Mouse (Mus musculus) heart, embryonic 14.5 days (tissue): ENCODE results near the gene Skida1. TPM values are rescaled to one million over a fixed set of nuclear protein-coding genes. Genes with fewer than 3 reads are reported as not detected.
"Not testable (repeated sequence)": the region's sequence is repeated elsewhere in the genome, so short reads cannot be mapped to it uniquely, and the experiment has no call there.

Source experiments
- ATAC-seq: fragments of 200-750 bp; cut with Nextera tagmentation; 2 replicates; pipeline ENCODE4 v1.8.0; 2017; ENCODE audit warnings: low read depth, moderate TSS enrichment; ENCODE audit not compliant: insufficient number of reproducible peaks, insufficient read depth, low FRiP score
- H3K27ac ChIP-seq, 2 experiments: fragments of 200-500 bp in 1 of 2; fragments of 300-500 bp in 1 of 2; sonication (generic) in 1 of 2; replicated peaks in 1 of 2; 2 replicates each; pipeline ENCODE4 v1.5.1; 2012 to 2014; ENCODE audit warnings: low read depth in 2 of 2, low read length in 2 of 2, control low read depth in 1 of 2, mild to moderate bottlenecking in 1 of 2, mixed read lengths in 1 of 2; ENCODE audit not compliant: control insufficient read depth in 1 of 2, insufficient read depth in 1 of 2
- H3K27me3 ChIP-seq: fragments of 300-500 bp; sonication (generic); 2 replicates; pipeline ENCODE4 v1.6.1; 2014; ENCODE audit warnings: mild to moderate bottlenecking, low read length, control low read depth; ENCODE audit not compliant: control insufficient read depth, insufficient read depth
- H3K36me3 ChIP-seq: fragments of 300-500 bp; sonication (generic); 2 replicates; pipeline ENCODE4 v1.6.1; 2014; ENCODE audit warnings: mild to moderate bottlenecking, control low read depth, low read length, mixed read lengths; ENCODE audit not compliant: control insufficient read depth, insufficient read depth
- H3K4me1 ChIP-seq, 2 experiments: fragments of 200-500 bp in 1 of 2; fragments of 300-500 bp in 1 of 2; sonication (generic) in 1 of 2; 2 replicates each; pipeline ENCODE4 v1.6.1; 2012 to 2014; ENCODE audit warnings: low read length in 2 of 2, control low read depth in 1 of 2, mixed read lengths in 1 of 2; ENCODE audit not compliant: control insufficient read depth in 2 of 2, insufficient read depth in 2 of 2
- H3K4me2 ChIP-seq: fragments of 300-500 bp; sonication (generic); 2 replicates; pipeline ENCODE4 v1.6.1; 2014; ENCODE audit warnings: mild to moderate bottlenecking, low read length
- H3K4me3 ChIP-seq, 2 experiments: fragments of 200-500 bp in 1 of 2; fragments of 300-500 bp in 1 of 2; sonication (generic) in 1 of 2; 2 replicates each; pipeline ENCODE4 v1.5.1; 2012 to 2014; ENCODE audit warnings: low read length in 2 of 2, mild to moderate bottlenecking in 2 of 2, control low read depth in 1 of 2, low read depth in 1 of 2, moderate library complexity in 1 of 2; ENCODE audit not compliant: control insufficient read depth in 1 of 2, insufficient read depth in 1 of 2
- H3K9ac ChIP-seq: fragments of 300-500 bp; sonication (generic); 2 replicates; pipeline ENCODE4 v1.6.1; 2014; ENCODE audit warnings: mild to moderate bottlenecking, low read length
- H3K9me3 ChIP-seq: fragments of 300-500 bp; sonication (generic); 2 replicates; pipeline ENCODE4 v1.6.1; 2016; ENCODE audit warnings: low read length, control low read depth; ENCODE audit not compliant: control insufficient read depth
- WGBS: fragments of 180-500 bp; shearing (Covaris S2); extraction: QIAGEN DNeasy Blood & Tissue Kit; methylation state at CpG from one replicate; pipeline ENCODE4 v1.1.7; 2014; 5-methylcytosine and 5-hydroxymethylcytosine counted together
- polyA plus RNA-seq: library from polyadenylated mRNA; unstranded; fragments of >200 nt; fragmentation: Nextera tagmentation; extraction: Ambion mirVana; gene quantifications from 2 replicates; pipeline ENCODE4 v1.2.1, GENCODE M21; 2014

Gene Skida1
- polyA plus RNA-seq, result 4.7 and 6.4 TPM in 2 replicates

GRCm38 (mm10) chr2:18048453-18049075 is at the start of gene Skida1:
Skida1 (minus strand) TSS chr2:18049051.
- Histone ChIP-seq H3K4me3 (peak within 1 kb of the TSS; percentile 80 to 89), H3K4me2 (peak within 1 kb of the TSS; percentile 94), H3K9ac (peak within 1 kb of the TSS; percentile 99), H3K4me1 (peaks cover 7 to 15% of the 10 kb centered on the region in 2 experiments; a peak in 3 of 4 replicates), H3K9me3 (no peaks in the 10 kb centered on the region), H3K27ac (peak within 1 kb of the TSS; percentile 97 to 99), H3K27me3 (no peaks in the 10 kb centered on the region), H3K36me3 (no peaks in the 10 kb centered on the region)
- 1% methylated on average over 17 of the region's 17 CpGs for WGBS
- ATAC-seq, result no peak

- H3K36me3 ChIP-seq, result peaks cover 70% of the 10 kb centered on the region
- no peak overlapping the region for H3K27ac ChIP-seq
- ATAC-seq, result no peak
- H3K4me3 ChIP-seq, result no peak overlapping the region
- no peaks in the 10 kb centered on the region for H3K27me3 ChIP-seq
- no peak overlapping the region for H3K4me2 ChIP-seq
- no peak overlapping the region for H3K9ac ChIP-seq
- H3K9me3 ChIP-seq, result peaks cover 6% of the 10 kb centered on the region; the same call in 1 of the 2 replicates
- peaks cover 0 to 8% of the 10 kb centered on the region in 2 experiments; a peak in 1 of 4 replicates for H3K4me1 ChIP-seq
- WGBS, result 78% methylated on average over 2 of the region's 2 CpGs
Observed at GRCm38 (mm10) chr2:18095804-18096203, 47.0 kb upstream of the Skida1 start.

- H3K4me1 ChIP-seq, result peaks cover 0 to 8% of the 10 kb centered on the region in 2 experiments; a peak in 1 of 4 replicates
- no peak overlapping the region for H3K4me3 ChIP-seq
- no peaks in the 10 kb centered on the region for H3K9me3 ChIP-seq
- H3K27me3 ChIP-seq, result no peaks in the 10 kb centered on the region
- H3K9ac ChIP-seq, result no peak overlapping the region
- H3K27ac ChIP-seq, result peak overlapping the region; percentile 33 to 53; a peak in 2 of 4 replicates
- H3K36me3 ChIP-seq, result peaks cover 72% of the 10 kb centered on the region
- no peak for ATAC-seq
- H3K4me2 ChIP-seq, result no peak overlapping the region
Observed at GRCm38 (mm10) chr2:18094319-18094718, 45.5 kb upstream of the Skida1 start.

DNA sequence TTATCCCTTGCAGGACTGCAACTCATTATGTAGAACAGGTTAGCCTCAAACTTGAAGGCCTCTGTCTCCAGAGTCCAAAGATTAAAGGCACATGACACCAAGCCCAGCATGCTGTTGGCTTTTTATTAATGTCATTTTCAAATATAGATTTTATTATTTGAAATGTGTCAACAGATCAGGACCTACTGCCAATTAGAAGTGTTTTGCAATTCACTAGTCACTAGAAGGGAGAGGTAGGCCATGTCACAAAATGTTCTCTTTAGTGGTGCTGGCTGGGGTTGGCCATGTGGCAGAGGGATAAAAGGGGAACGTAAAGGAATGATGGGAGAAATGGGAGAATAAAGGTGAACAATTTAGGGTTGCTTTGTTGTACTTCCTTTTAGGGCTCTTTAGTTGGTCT is 45.0 kb upstream of the Skida1 start:
- H3K27me3 ChIP-seq, result no peaks in the 10 kb centered on the region
- H3K9ac ChIP-seq, result no peak overlapping the region
- no peak for ATAC-seq
- WGBS, result 91% methylated on average over 1 of the region's 1 CpGs
- no peaks in the 10 kb centered on the region for H3K9me3 ChIP-seq
- H3K4me2 ChIP-seq, result no peak overlapping the region
- peaks cover 0 to 8% of the 10 kb centered on the region in 2 experiments; a peak in 1 of 4 replicates for H3K4me1 ChIP-seq
- H3K36me3 ChIP-seq, result peaks cover 72% of the 10 kb centered on the region
- H3K27ac ChIP-seq, result peak overlapping the region; percentile 33 to 53; a peak in 2 of 4 replicates
- H3K4me3 ChIP-seq, result no peak overlapping the region

GRCm38 (mm10) chr2:18087695-18088094 is 38.8 kb upstream of the Skida1 start:
- peaks cover 89% of the 10 kb centered on the region for H3K36me3 ChIP-seq
- ATAC-seq, H3K27me3 ChIP-seq, H3K27ac ChIP-seq, H3K9ac ChIP-seq, H3K4me2 ChIP-seq, H3K4me3 ChIP-seq, H3K4me1 ChIP-seq, H3K9me3 ChIP-seq: not testable (repeated sequence)
- WGBS, result 90% methylated on average over 3 of the region's 3 CpGs

- peaks cover 86% of the 10 kb centered on the region for H3K36me3 ChIP-seq
Observed at GRCm38 (mm10) chr2:18080182-18080860, 31.5 kb upstream of the Skida1 start.

DNA sequence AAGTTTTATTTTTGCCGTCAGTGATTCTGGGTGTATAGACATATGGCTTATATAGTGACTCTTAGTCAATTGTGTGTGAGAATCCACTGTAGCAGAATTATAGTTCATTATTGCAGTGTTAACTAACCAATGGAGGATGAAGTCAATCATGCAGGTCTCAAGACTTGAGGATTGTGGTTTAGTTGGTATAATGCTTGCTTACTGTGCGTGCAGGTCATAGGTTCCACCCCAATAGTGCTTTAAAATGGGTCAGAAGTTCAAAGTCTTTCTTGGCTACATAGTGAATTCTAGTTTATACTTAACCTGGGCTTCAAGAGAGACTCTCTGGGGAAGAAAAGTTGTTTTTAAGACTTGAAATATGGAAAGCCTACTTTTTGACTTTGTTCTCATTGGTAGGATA is 23.1 kb upstream of the Skida1 start:
- H3K9ac ChIP-seq, result no peak overlapping the region
- no peak overlapping the region for H3K4me3 ChIP-seq
- no peaks in the 10 kb centered on the region for H3K4me1 ChIP-seq
- no peak overlapping the region for H3K4me2 ChIP-seq
- peaks cover 71% of the 10 kb centered on the region for H3K36me3 ChIP-seq
- H3K9me3 ChIP-seq, result no peaks in the 10 kb centered on the region
- ATAC-seq, result no peak
- H3K27ac ChIP-seq, result no peak overlapping the region
- 90% methylated on average over 2 of the region's 2 CpGs for WGBS
- no peaks in the 10 kb centered on the region for H3K27me3 ChIP-seq

More at GRCm38 (mm10) chr2:18080182-18080860, 31.5 kb upstream of the Skida1 start:
- Histone ChIP-seq H3K9me3 (no peaks in the 10 kb centered on the region), H3K27me3 (no peaks in the 10 kb centered on the region), H3K4me3 (no peak overlapping the region), H3K9ac (no peak overlapping the region), H3K4me1 (no peaks in the 10 kb centered on the region), H3K4me2 (no peak overlapping the region), H3K27ac (no peak overlapping the region)
- 89% methylated on average over 2 of the region's 2 CpGs for WGBS
- ATAC-seq, result no peak
